Mouse (Mus musculus) heart, postnatal 25 days (tissue): ENCODE measurements at regions not wholly inside any gene's neighbourhood (a gene's known extent, or its start where the extent isn't known, plus 50 kb on each side); places are given as distances from the start of the nearest gene placed in this dataset.

Source experiments
- DNase-seq: peaks from one replicate; pipeline ENCODE4 v3.0.0; 2022; ENCODE audit warnings: low spot score
- intact Hi-C: fragments of 180-260 bp; cut with DNase I; formaldehyde crosslinking; loops from one replicate; pipeline ENCODE4 v1.15.1; 2025

GRCm38 (mm10) chr8:64542501-64542900 is 150.4 kb downstream of the Cpe start:
- intact Hi-C loops: no loop called here
- DNase-seq: no peak

DNA sequence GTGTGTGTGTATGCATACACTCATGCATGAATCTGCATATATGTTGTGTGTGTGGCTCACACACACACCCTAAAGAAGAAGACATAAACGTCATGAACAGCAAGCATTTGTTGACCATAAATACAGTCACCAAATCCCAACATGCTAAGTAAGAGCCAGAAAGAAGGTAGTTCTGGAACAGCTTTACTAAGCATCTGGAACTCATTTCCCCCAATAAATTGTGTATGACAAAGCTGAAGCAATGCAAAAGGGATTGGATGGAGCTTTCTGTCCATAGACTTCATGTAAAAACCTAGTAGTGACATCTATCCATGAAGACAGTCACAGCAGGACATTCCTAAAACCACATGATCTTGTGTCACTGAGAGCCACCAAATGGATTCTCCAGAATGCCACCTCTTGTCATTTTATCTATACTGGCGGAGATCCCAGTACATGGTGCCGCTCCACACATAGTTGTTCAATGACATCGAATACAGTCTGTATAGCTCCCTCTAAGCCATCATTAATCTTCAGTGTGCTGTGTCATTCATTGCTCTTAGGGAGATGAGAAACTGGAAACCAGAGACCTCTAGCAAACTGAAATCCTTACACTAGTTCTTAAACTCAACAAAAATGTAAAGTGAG is 152.9 kb downstream of the Cpe start:
- intact Hi-C loops: no loop called here
- no peak for DNase-seq

GRCm38 (mm10) chr8:64531780-64532179 is 161.1 kb downstream of the Cpe start:
- intact Hi-C loops: no loop called here
- DNase-seq: no peak

GRCm38 (mm10) chr8:64522441-64523102 is 170.3 kb downstream of the Cpe start:
- intact Hi-C loops: no loop called here

DNA sequence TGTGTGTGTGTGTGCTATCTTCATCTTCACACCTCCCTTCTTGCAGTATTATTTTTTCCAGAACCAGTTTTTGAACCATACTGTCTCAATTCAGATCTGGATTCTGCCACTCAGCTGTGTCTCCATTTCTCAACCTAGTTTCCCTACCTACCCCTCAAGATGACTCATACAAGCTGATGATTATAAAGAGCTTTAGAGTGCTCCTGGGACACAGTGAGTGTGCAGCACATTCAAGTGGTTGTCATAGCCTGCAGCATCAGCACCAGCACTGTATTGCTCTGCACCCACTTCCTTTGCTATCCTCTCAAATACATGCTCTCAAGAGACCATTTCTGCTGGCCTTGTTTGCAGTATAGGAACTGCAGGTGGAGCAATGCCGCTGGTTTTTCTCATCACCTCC is 173.2 kb downstream of the Cpe start:
- no peak for DNase-seq
- intact Hi-C loops: no loop called here

More at GRCm38 (mm10) chr8:64522441-64523102, 170.3 kb downstream of the Cpe start:
- DNase-seq: no peak

- intact Hi-C loops: no loop called here
- peak; percentile 2 for DNase-seq
Observed at GRCm38 (mm10) chr8:64515923-64516322, 176.9 kb downstream of the Cpe start.

DNA sequence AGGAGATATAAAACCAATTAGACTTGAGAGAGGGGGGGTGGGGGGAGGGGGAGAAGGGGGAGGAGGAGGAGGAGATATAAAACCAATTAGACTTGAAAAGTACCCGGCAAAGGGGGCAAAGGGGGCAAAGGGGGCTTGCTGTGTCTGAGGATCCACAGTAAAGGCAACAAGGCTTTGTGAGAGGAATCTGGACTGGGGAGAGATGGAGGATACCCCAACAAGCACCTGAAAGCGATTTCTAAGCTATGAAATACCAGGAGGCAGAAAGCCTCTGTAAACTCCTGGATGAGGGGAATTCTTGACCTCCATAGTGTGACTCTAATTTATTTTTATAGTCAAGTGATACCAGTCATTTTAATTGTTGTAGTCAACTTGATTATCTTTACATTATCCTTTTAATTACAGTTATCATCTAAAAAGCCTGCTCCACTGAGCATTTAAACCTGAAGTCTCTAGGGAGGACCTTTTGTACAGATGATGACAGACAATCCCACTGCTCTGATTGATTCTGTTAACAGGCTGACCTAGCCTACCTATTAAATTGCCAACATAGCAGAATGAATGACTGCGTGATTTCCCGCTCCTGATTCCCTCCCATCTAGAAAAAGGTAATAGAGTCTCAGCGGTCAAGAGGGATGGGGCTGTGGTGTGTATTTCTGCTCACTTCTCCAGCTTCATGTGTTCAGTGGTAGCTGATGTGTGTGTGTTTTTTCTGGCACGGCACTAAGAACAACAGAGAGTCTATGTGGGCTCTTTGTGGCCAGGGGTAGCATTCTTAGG is 195.4 kb downstream of the Cpe start:
- intact Hi-C loops: no loop called here
- DNase-seq: no peak

GRCm38 (mm10) chr8:64496333-64497213 is 196.3 kb downstream of the Cpe start:
- intact Hi-C loops: no loop called here

DNA sequence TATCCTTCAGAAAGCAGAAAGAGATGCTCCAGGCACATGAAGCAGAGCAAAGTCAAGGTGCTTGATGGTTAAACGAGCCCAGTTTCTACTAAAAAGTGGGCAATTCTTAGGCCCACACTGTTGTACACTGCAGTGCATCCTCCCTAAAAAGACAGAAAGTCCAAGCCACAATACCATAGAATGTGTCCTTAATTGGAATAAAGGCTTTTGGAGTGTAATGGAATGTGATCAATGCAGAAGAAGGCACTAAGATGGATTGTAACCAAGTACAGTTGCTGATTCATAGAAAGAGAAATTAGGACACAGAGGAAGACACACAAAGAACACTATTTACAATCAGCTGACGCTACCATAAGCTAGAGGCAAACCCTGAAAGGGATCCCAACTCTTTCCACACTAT is 201.3 kb downstream of the Cpe start:
- DNase-seq: no peak
- intact Hi-C loops: no loop called here

More at GRCm38 (mm10) chr8:64496333-64497213, 196.3 kb downstream of the Cpe start:
- no peak for DNase-seq

DNA sequence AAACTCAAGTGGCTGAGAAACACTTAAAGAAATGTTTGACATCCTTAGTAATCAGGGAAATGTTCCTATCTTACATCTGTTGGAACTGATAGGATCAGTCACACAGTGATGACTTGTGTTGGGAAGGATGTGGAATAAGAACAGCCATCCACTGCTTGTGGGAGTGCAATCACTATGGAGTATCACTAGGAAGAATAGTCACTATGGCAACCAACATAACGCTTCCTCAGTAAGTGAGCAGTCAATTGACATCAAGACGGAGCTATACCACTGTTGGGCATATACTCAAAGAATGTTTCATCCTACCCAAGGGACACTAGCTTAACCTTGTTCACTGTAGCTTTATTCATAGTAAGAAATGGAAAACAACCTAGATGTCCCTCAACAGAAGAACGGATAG is 204.8 kb downstream of the Cpe start:
- intact Hi-C loops: no loop called here

GRCm38 (mm10) chr8:64473276-64473675 is 219.6 kb downstream of the Cpe start:
- intact Hi-C loops: no loop called here
- DNase-seq: no peak

More for the DNA sequence above, 204.8 kb downstream of the Cpe start:
- no peak for DNase-seq

DNA sequence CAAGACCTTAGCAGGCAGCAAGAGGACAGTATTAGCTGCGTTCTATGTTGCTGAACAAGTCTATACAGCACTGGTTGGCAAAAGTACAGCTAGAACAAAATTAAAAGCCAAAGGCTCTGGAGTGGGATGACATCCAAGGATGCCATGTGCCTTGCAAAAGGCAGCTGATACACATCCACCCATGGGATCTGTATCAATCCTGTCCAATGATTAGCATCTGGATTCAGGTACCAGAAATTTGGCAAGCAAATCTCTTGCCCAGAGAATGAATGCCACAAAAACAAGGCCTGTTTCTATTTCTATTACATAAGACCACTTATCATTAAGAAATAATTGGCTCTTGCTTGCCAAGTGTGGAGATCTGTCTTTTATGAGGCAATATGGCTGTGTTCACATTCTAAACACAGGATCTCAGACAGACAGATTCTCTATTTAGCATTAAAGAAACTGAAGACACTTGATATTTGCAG is 220.0 kb downstream of the Cpe start:
- intact Hi-C loops: no loop called here
- no peak for DNase-seq

GRCm38 (mm10) chr8:64461136-64461535 is 231.7 kb downstream of the Cpe start:
- no peak for DNase-seq
- intact Hi-C loops: no loop called here

DNA sequence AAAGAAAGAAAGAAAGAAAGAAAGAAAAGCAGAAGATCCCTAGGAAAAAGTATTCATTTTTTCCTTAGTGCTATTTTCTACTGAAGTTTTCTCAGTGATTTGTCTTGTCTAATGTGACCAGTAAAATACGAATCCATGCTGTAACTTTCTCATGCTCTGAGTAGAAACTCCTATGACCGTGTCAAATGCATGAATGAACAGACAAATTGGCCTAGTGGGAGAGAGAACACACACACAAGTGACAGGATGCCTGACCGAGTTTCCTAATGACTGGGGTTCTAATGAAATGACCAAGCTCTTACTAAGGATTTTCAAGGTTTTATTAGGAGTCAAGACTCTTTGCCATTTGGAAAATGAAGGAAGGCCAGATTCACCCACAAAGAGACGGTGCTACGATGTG is 235.9 kb downstream of the Cpe start:
- intact Hi-C loops: no loop called here

DNA sequence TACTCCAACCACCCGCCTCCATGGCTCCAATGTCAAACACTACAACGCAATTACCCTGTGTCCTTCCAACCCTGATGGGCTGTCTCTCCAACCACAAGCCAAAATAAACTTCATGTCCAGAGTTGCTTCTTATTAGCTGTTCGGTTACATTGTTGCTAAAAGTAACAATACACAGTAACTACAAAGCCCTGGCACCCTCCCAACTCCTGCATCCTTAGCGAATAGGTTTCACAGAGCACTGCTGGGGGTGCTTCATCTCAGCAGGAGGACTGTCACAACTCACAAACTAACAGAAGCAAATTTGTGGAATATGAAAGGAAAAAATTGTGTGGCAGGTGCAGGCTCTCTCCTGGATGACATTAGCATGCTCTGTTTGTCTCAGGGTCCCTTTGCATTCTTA is 238.1 kb downstream of the Cpe start:
- no peak for DNase-seq
- intact Hi-C loops: no loop called here

More for the DNA sequence above, 235.9 kb downstream of the Cpe start:
- no peak for DNase-seq

DNA sequence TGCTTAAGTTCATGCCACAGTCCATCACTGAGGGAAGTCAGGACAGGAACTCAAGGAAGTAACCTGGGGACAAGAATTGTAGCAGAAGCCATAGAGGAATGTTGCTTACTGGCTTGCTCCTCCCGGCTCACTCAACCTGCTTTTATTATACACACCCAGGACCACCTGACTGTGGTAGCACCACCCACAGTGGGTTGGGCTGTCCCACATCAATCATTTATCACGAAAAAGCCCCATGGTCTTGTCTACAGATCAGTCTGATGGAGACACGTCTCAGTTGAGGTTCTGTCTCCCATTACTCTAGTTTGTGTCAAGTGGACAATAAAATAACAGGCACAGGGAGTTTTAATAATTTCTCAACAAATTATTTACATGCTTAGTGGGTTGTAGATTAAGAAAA is 239.3 kb upstream of the Tll1 start:
- DNase-seq: no peak
- intact Hi-C loops: no loop called here

DNA sequence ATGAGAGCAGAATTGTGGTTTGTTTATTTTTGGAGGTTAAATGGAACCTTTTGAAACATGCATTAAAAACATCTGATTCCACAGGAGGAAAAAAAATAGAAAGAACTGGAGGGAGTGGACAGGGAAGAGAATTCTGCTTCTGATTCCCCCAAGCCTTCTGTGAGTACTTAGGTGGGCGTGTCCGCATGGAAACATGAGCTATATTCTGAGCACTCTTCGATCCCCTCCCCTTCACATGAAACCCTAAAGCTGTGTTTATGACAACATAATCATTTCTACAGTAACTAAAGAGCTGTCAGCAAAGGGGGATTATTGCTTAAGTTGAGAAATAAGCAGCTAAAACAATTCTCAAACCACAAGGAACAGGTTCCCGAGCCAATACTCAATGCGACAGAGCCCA is 238.4 kb upstream of the Tll1 start:
- DNase-seq: no peak
- intact Hi-C loops: no loop called here

- intact Hi-C loops: no loop called here
- no peak for DNase-seq
Observed at GRCm38 (mm10) chr8:64438489-64438888, 232.4 kb upstream of the Tll1 start.

DNA sequence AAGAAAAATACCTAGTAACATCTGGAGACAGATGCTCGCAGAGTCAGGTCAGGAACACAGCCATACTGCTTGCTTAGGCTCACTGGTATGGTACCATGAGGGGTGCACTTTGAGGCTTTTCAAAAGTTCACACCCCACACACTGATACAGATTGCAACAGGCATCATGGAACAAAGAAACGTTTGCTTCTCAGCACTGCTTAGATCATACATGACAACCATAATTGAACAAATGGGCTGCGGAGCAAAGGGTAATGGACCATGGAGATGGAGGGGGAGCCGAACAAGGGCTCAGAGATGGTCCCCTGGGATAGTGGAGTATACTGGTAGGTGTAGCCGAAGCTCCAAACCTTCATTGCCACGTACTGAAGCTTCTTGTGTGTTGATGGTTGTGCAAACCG is 228.6 kb upstream of the Tll1 start:
- intact Hi-C loops: no loop called here
- DNase-seq: no peak

DNA sequence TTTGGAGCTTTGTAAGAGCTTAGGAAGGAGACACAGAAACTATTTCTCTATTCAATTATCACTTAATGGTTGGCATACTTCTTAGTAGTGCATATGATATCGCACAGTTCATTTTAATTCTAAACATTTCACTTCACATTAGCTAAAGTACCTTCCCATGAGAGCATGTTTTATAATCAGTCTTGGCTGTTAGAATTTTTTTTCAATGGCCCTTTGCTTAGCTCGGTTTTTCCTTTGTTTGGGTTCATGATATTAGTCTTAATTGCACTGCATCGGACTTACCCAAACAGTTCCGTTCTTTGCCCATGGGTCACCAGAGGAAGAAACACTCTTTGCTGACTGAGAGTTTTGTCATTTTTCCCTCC is 216.8 kb upstream of the Tll1 start:
- DNase-seq: no peak
- intact Hi-C loops: no loop called here
